Mouse (Mus musculus) gonadal fat pad, adult 2 months (tissue): ENCODE data around the gene Fyttd1. TPM values are rescaled to one million over a fixed set of nuclear protein-coding genes. Genes with fewer than 3 reads are reported as not detected.
"Not testable (repeated sequence)": the region's sequence is repeated elsewhere in the genome, so short reads cannot be mapped to it uniquely, and the experiment has no call there.

Experiments used
- DNase-seq: peaks from one replicate; pipeline ENCODE4 v3.0.0-alpha.2; 2012; ENCODE audit warnings: low read depth
- polyA plus RNA-seq: library from polyadenylated mRNA; depleted of rRNA; stranded (reverse); fragments of >200 nt; gene quantifications from 2 replicates; pipeline ENCODE4 v1.2.3, GENCODE M21; 2012

Gene Fyttd1
- polyA plus RNA-seq, 1 experiment: 18.7 TPM

DNA sequence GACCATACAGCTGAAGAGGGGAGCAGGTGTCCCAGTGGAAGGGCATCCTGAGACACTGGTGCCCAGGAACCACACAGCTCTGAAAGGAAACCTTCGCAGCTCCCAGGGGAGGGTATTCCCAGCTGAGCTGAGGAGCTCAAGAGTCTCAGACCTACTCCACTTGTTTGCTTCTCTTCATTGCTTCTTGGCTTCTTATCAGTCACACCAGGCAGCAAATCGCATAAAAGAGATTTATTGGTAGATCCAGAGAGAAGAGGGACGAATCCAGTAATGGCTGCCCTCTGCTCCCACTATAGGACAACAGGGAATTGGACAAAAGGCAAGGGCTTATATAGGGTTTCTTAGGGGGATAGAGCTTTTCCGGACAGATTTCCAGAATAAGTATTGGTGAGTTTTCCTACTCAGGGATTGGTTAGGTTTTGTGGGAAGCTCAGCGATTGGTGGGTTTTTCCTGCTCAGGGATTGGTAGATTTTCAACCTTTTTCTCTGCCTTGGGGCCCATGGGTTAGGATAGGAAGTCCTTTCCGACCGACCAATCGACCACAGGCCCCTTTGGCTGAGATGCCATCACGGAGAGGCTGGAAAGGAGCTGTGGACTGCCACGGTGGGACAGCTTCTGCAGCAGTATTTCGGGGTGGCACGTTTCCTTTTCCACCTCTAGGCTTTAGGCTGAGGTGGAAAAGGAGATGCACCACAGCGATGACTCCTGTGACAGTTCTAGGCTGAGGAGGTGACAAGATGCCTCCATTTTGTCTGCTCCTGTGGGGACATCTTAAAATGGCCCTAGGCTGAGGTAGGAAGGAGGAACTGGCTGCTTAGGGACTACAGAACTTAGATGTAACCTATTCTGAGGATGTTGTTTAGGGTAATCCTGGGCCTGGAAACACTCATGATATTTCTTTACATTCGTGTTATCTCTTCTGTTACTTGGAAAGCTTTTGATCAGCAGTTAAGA lies 1.9 kb downstream of the Fyttd1 start:
- DNase-seq: no peak

DNA sequence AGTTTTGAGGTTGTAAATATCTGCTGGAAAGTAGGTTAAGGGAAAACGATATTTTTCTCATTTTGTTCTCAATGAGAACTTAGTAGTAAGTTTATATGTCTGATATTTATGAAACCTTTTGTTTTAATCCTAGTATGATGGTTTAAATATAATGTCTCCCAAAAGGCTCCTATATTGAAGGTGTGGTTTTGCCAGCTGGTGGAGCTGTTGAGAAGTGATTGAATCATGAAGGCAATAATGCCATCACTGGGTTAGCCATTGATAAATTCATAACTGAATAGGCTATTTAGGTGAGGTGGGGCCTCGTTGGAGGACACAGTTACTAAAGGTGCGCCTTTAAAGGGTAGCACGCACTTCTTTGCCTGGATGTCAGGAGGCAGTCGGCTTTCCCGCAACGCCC lies 4.2 kb downstream of the Fyttd1 start:
- DNase-seq: no peak

DNA sequence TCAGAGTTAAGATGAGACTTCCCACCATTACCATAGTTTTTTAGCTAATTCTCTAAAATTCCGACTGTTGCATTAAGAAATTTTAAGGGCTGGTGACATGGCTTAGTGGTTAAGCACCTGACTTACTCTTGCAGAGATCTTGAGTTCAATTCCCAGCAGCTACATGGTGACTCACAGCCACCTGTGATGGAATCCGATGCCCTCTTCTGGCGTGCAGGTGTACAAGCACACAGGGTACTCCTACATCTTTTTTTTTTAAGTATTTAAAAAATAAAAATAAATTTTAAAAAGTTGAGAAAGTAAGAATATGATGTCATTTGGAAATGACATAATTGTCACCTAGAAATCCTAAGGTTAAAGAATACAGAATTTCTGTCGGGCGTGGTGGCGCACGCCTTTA lies 10.7 kb downstream of the Fyttd1 start:
- no peak for DNase-seq

DNA sequence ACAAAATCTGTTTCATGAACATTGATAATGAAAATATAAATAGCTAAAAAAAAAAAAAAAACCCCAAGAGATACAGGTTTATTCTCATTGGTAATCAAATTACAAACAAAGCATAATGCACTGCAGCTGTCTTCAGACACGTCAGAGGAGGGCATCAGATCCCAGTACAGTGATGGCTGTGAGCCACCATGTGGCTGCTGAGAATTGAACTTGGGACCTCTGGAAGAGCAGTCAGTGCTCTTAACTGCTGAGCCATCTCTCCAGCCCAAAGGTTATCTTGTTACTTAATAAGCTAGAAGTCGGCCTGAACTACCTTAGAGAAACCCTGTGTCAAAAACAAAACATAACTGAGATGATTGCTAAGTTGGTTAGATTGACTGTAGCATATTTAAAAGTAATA lies 12.6 kb downstream of the Fyttd1 start:
- DNase-seq: no peak

DNA sequence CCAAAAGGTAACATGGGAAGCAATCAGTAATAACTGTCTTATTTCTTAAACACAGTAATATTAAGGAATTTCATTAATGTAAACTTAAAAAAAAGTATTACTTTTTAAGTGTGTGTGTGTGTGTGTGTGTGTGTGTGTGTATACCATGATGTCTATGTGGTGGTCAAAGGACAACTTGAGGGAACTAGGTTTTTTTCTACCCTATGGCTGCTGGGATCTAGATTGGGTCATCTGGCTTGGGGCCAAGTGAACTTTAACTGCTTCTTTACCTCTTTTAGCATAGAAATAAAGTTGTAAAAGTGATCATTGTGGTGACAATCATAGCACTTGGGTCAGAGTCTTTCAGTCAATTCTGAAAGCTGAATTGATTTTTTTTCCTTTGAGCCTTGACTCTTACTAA lies 18.8 kb downstream of the Fyttd1 start:
- no peak for DNase-seq

DNA sequence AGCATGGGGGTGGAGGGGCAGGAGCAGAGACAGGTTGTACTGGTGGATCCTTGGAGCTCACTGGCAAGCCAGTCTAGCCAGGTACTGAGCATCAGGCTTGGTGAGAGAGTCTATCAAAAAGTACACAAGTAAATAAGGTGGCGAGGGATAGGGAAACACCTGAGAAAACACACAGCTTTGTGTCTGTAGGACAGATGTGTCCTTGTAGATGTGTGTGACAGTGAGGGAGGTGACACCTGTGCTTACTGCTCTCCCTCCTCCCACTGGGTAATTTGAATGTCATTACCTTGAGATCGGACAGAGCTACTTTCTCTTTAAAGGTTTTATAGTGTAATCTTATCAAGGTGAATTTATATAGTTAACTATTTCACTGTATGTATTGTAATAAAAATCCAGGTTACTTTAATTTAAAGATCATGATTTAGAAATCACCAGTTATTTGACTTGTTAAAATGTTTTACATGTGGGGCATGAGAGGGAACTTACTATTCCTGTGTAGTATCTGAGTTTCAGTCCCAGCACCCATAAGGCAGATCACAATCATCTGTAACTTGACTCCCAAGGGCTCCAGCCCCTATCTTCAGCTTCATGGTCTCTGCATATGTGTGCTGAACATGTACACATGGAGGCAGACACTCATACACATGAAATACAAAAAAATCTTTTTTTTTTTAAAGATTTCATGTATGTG lies 24.2 kb downstream of the Fyttd1 start:
- no peak for DNase-seq

DNA sequence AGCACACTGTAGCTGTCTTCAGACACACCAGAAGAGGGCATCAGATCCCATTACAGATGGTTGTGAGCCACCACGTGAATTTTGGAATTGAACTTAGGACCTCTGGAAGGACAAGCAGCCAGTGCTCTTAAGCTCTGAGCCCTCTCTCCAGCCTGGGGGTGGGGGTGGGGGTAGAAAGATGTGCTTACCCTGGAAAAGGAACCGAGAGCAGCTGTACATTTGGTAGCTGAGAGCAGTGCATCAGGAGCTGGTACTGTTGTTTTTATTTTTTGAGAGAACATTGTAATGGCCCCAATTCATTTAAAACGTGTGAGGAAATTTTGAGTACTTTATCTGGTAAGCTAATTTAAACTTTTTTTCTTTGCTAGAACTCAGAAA lies 24.7 kb downstream of the Fyttd1 start:
- DNase-seq: no peak

DNA sequence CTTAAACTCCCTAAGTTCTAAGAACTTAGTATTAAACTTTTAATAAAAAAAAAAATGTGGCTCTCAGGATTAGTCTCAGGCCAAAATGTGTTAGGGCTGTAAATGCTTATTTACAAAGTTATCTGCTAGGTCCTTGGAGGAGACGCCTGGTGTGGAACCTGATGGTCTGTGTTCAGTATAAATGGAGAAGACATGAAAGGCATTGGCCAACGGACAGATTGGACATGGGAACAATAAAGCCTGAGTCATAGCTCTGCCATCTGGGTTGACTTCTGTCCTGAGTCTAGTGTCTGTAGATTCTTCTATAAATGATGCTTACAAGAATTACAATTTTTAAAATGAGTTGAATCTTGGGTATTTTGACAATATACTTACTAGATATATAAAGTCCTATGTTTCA lies 28.9 kb downstream of the Fyttd1 start:
- no peak for DNase-seq

DNA sequence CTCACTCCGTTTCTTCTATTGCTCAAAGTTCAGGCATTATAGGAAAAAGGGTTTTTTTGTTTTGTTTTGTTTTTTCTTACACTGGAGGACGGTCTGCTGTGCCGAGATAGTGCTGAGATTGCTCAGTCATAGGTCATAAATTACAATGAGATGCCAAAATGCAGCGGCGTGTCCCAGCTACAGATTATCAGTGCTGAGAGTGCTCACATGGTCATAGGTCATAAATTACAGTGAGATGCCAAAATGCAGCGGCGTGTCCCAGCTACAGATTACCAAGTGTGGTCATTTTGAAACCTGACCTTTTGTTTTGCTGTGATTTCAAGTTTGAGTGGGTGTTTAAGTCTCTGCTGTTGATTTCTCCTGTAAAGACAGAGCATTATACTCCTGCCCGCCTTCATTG lies 29.4 kb downstream of the Fyttd1 start:
- DNase-seq: no peak

DNA sequence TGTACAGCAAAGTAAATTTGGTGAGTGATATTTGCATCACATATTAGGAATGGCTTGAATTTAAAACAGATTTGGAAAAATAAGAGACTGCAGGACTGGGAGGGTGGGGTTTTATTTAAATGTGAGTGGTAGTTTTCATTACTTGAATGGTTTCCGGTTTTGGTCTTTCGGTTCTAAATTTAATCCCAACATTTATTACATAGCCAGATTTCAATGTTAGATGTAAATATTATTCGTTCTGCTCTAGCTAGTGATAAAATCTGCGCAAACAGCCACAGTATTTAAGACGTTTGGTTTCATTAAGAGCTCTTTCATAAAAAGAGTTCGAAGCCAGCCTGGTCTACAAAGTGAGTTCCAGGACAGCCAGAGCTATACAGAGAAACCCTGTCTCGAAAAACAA lies 35.9 kb downstream of the Fyttd1 start:
- no peak for DNase-seq

DNA sequence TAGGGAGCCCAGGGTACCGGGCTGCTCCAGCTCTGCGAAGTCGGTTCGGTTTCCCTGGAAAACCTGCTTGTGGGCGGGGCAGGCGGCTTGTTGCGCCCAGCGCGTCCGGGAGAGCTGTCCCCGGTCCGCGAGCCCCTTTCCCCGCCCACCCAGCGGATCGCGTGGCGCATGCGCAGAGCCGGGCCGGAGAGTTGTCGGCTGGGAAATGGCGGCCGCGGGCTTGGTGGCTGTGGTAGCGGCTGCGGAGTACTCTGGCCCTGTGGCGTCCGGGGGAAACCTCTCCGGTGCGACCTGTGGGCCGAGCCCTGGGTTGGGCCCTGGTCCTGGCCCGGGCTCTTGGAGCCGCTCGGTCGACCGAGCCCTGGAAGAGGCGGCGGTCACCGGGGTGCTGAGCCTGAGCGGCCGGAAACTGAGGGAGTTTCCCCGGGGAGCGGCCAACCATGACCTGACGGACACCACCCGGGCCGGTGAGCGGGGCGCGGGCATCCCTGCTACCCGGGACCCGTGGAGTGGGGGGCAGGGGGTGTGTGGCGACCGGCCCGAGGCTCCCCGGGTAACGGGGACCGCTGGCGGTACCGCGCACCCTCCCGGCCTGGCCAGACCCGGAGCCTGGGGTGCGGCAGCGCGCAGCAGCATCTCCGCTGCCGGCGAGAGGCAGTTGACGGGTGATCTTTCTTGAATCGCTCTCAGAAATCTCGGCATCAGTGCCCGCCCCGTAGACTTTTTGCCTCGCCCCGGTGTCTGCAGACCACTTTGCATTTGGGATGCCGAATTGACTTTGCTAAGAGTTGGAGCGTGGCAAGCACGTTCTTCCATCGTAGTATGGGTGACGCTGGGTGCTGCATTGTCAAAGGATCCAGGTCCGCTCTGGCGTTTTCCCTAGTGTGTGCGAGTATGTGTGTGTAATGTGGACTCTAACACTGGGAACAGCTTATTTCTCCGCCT lies 36.9 kb downstream of the Fyttd1 start, which contains the start of gene Lrch3:
Gene Lrch3 (plus strand): TSS at position 164 of the 945 bp plus-strand sequence.
- DNase-seq: no peak

DNA sequence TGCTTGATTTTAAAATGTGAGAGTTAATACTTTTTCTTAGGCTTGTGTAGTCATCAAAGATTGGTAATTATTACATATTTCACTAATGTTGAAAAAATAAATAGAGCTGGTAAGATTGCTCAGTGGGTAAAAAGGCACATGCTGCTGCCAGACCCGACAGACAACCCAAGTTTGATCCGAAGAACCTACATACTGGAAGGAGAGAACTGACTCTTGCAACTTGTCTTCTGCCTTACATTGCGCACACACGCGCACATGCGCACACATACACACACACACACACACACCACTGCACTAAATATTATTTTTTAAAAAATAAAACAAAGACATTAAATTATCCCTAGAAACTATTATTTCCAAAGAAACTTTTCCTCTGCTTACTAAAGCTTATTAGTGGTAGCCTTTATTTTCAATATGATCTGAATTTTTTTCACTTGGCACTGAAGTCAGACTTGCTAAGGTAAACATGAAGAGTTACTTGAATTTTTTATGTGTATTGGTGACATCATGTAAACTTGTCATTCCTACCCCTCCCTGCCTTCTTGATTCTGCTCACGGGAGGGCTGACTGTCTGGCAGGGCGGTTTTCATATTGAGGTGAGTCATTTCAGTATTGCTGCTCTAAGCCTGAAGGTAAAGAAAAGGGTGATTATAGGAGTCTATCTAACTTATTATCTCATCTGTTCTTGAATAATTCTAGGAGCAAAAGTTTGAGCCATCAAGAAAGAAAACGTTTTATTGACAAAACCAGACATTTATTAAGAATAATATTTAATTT lies 38.2 kb downstream of the Fyttd1 start:
- DNase-seq: no peak

DNA sequence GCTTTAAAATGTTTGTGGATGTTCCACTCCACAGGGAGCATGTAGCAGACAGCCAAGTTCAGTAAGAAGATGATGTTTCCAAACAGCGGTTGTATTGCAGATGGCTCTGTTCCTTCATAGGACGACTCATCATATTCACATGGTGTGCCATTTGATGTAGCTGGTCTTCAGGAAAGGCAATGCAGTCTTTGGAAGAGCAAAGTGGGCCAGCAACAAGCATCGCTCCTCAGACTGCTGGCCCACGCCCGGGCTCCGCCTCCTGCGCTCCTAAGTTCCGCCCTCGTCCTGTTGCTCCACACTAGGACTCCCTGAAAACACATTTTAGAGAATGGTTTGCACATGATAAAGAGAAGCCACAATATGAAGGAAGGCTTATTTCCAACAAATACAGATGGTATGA lies 49.3 kb downstream of the Fyttd1 start:
- DNase-seq: not testable (repeated sequence)

DNA sequence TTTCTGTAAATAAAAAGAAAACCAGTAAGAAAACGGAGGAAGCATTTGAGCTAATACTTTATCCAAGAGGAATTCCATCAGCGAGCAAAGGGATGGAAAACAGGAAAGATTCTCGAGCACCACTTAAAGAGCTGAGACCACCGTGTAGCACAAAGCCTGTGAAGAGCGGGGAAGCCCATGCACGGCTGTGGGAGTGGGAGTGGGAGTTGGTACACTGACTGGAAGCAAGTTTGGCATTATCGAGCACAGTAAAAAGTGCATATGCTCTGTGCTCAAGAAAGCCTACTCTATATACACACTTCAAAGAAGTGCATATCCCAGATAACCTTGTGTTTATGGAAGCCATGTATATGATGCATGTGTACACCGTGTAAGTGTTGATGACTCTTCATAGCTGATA lies 49.7 kb downstream of the Fyttd1 start:
- no peak for DNase-seq

DNA sequence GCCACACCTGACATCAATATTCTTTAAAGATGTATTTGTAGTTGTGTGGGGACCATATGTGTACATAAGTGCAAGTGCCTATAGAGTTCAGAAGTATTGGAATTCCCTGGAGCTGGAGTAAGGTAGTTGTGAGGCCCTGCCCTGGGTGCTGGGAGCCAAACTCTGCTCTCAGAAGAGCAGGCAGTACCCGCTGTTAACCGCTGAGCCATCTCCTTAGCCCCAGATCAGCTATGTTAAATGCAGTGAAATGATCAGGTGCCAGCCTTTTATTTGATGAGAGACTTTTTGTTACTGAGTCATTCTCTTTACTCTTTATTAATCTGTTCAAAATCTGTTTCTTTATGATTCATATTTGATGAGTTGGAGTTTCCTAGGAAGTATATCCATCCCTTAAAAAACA lies 52.6 kb downstream of the Fyttd1 start:
- no peak for DNase-seq

DNA sequence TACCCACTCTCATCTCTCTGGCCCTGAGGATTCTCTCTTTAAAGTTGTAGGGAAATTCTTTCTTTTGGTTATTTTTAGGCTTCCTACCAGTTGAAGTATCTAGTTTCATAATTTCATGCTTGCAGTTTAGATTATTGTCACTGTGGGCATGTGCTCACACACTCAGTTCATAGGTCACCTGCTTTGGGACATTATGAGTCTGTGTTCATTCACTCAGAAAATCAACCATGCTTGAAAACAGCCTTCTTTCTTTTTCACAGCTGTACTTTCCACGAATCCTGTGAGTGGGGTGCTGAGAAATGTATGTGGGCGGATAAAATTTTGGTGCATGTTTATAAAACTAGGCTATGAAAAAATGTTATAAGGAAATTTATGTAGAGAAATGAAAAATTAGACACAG lies 57.2 kb downstream of the Fyttd1 start:
- DNase-seq: no peak

DNA sequence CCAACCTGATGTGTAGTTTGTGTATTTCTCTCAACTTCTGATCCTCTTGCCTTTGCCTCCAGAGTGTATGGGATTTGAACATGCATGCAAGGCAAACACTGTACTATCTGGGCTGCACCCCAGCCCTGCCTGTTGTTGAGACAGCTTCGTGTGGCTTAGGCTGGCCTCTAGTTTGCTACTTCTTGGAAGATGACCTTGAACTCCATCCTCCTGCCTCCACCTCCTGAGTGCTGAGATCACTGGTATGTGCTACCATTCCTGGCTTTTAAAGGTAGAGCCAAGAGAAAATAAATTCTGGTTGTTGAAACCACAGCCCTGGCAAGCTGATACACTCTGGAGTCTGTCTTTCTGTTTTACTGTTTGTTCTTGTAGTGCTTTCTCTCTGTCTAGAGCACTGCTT lies 57.8 kb downstream of the Fyttd1 start:
- DNase-seq: no peak

DNA sequence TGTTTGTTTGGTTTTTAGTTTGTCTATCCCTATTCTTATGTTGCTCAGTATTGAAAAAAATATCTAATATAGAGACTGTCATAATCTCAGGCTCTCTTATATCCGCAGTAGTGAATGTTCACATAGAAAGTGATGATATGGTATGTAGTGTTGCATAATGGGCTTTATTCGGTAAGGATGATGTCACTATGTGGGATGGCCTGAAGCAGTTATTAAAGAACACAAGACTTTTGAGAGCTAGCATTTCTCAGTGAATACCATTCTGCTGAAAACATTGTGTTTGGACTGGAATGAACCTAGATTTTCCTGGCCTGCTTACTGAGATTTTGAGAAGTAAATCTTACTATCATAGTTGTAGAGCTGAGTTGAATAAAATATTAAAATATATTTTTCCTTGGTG lies 60.1 kb downstream of the Fyttd1 start:
- DNase-seq: no peak

DNA sequence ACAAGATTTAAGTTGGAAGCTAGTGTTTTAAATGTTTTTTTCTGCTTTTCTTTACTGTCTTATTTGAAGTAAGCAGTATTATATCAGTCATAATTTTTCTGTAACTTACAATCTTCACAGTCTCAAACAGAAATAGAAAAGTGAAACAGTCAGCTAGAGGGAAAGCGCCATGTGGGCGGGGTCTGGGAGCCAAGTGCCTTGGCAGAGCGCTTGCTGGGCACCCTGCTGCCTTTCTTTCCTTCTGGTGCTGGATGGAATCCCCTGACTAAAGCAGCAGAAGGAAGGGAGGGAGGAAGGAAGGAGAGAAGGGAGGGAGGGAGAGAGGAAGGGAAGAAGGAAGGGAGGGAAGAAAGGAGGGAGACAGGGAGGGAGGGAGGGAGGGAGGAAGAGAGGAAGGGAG lies 62.0 kb downstream of the Fyttd1 start:
- not testable (repeated sequence) for DNase-seq

DNA sequence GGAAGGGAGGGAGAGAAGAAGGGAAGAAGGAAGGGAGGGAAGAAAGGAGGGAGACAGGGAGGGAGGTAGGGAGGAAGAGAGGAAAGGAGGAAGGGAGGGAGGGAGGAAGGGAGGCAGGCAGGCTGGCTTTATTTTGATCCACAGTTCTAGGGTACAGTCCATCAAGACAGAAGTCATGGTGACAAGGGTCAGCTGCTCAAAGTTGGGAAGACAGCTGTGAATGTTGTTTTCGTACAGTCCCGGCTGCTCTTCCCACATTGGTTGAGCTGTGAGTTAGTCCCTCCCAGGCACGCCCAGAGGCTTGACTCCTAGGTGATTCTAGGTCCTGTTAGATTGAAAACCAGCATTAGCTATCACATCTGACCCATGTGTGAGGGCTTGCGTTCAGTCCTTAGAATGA lies 62.4 kb downstream of the Fyttd1 start:
- not testable (repeated sequence) for DNase-seq

DNA sequence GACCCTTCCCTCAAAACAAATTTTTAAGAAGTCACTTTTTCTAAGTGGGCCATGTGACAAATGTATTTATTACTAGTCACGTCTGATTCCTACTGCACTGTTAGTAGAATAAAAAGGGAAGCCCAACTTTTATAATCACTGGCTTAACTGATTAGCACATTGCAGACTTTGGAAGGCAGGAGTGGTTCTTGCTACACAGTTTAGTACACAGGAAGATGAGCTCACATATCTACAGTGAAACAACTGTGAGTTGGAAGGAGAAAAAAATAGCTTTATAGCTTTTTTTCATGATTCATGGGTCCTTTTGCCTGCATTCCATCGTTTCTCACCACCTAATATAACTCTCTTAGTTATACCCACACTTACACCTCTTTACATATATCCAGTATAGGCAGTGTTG lies 63.9 kb downstream of the Fyttd1 start:
- not testable (repeated sequence) for DNase-seq
